Mouse (Mus musculus) heart, embryonic 16.5 days (tissue): Measurements from ENCODE around the gene Aebp1. TPM values are rescaled to one million over a fixed set of nuclear protein-coding genes. Genes with fewer than 3 reads are reported as not detected.
"Not testable (repeated sequence)": the region's sequence is repeated elsewhere in the genome, so short reads cannot be mapped to it uniquely, and the experiment has no call there.

Experiments used
- ATAC-seq: fragments of 200-750 bp; cut with Nextera tagmentation; replicated peaks from 2 replicates; pipeline ENCODE4 v1.8.0; 2017; ENCODE audit warnings: moderate number of reproducible peaks; ENCODE audit not compliant: insufficient read depth, low FRiP score; ENCODE audit errors: extremely low read depth
- H3K27ac ChIP-seq: fragments of 300-500 bp; sonication (generic); 2 replicates; pipeline ENCODE4 v1.5.1; 2014; ENCODE audit warnings: mild to moderate bottlenecking, low read length, control low read depth, moderate library complexity
- H3K27me3 ChIP-seq: fragments of 300-500 bp; sonication (generic); 2 replicates; pipeline ENCODE4 v1.6.1; 2014; ENCODE audit warnings: low read length, mixed read lengths; ENCODE audit not compliant: control insufficient read depth, insufficient read depth
- H3K36me3 ChIP-seq: fragments of 300-500 bp; sonication (generic); 2 replicates; pipeline ENCODE4 v1.6.1; 2014; ENCODE audit not compliant: control insufficient read depth, insufficient read depth
- H3K4me1 ChIP-seq: fragments of 300-500 bp; sonication (generic); 2 replicates; pipeline ENCODE4 v1.6.1; 2014; ENCODE audit warnings: low read length, mixed read lengths; ENCODE audit not compliant: control insufficient read depth, insufficient read depth
- H3K4me2 ChIP-seq: fragments of 300-500 bp; sonication (generic); 2 replicates; pipeline ENCODE4 v1.6.1; 2014; ENCODE audit warnings: low read depth, mild to moderate bottlenecking, control low read depth, low read length
- H3K4me3 ChIP-seq: fragments of 300-500 bp; sonication (generic); 2 replicates; pipeline ENCODE4 v1.5.1; 2014; ENCODE audit warnings: mild to moderate bottlenecking, control low read depth, low read length
- H3K9ac ChIP-seq: fragments of 300-500 bp; sonication (generic); 2 replicates; pipeline ENCODE4 v1.6.1; 2014; ENCODE audit warnings: low read length, control low read depth
- H3K9me3 ChIP-seq: fragments of 300-500 bp; sonication (generic); replicated peaks from 2 replicates; pipeline ENCODE4 v1.6.1; 2016; ENCODE audit warnings: low read length; ENCODE audit not compliant: control insufficient read depth
- WGBS: fragments of 180-500 bp; shearing (Covaris S2); extraction: QIAGEN DNeasy Blood & Tissue Kit; methylation state at CpG from one replicate; pipeline ENCODE4 v1.1.7; 2014; 5-methylcytosine and 5-hydroxymethylcytosine counted together
- polyA plus RNA-seq: library from polyadenylated mRNA; unstranded; fragments of >200 nt; fragmentation: Nextera tagmentation; extraction: Ambion mirVana; gene quantifications from 2 replicates; pipeline ENCODE4 v1.2.1, GENCODE M21; 2015

Aebp1 gene
- polyA plus RNA-seq, 1 experiment from 2014 or later: 35.7 TPM

GRCm38 (mm10) chr11:5877921-5878526 is 16.3 kb downstream of the Aebp1 start, which contains the start of gene Pold2:
Gene Pold2, minus strand, starts transcription at chr11:5878292.
- WGBS: under 1% methylated on average over 52 of the region's 52 CpGs
- H3K36me3 ChIP-seq: peaks cover 24% of the 10 kb centered on the region

GRCm38 (mm10) chr11:5878661-5879060 is 16.9 kb downstream of the Aebp1 start:
- Histone ChIP-seq H3K36me3 (peaks cover 18% of the 10 kb centered on the region), H3K4me1 (peaks cover 22% of the 10 kb centered on the region), H3K9me3 (no peaks in the 10 kb centered on the region; the same call in 1 of the 2 replicates), H3K4me3 (peak overlapping the region; percentile 85), H3K4me2 (peak overlapping the region; percentile 79), H3K27ac (peak overlapping the region; percentile 89), H3K9ac (peak overlapping the region; percentile 77), H3K27me3 (no peaks in the 10 kb centered on the region)
- 41% methylated on average over 8 of the region's 8 CpGs for WGBS
- no peak for ATAC-seq

More at GRCm38 (mm10) chr11:5877921-5878526, 16.3 kb downstream of the Aebp1 start, which contains the start of gene Pold2:
- H3K4me1 ChIP-seq: peaks cover 22% of the 10 kb centered on the region
- H3K4me2 ChIP-seq: peak within 1 kb of the TSS; percentile 79
- peak within 1 kb of the TSS; percentile 85 for H3K4me3 ChIP-seq
- no peaks in the 10 kb centered on the region for H3K27me3 ChIP-seq
- ATAC-seq: peak; percentile 99
- H3K9me3 ChIP-seq: no peaks in the 10 kb centered on the region; the same call in 1 of the 2 replicates
- peak within 1 kb of the TSS; percentile 82 for H3K9ac ChIP-seq
- H3K27ac ChIP-seq: peak within 1 kb of the TSS; percentile 89

GRCm38 (mm10) chr11:5879905-5880304 is 18.2 kb downstream of the Aebp1 start:
- ATAC-seq: no peak
- Histone ChIP-seq H3K4me2 (no peak overlapping the region), H3K27ac (no peak overlapping the region), H3K4me1 (peaks cover 22% of the 10 kb centered on the region), H3K9ac (no peak overlapping the region), H3K4me3 (no peak overlapping the region), H3K9me3 (no peaks in the 10 kb centered on the region; the same call in 1 of the 2 replicates), H3K27me3 (no peaks in the 10 kb centered on the region), H3K36me3 (peaks cover 6% of the 10 kb centered on the region; the same call in 1 of the 2 replicates)
- 59% methylated on average over 5 of the region's 5 CpGs for WGBS

- no peak for ATAC-seq
- no peak overlapping the region for H3K4me3 ChIP-seq
- H3K27me3 ChIP-seq: no peaks in the 10 kb centered on the region
- no peak overlapping the region for H3K9ac ChIP-seq
- no peaks in the 10 kb centered on the region; the same call in 1 of the 2 replicates for H3K9me3 ChIP-seq
- no peak overlapping the region for H3K27ac ChIP-seq
- H3K36me3 ChIP-seq: no peaks in the 10 kb centered on the region
- H3K4me1 ChIP-seq: peaks cover 19% of the 10 kb centered on the region
- 52% methylated on average over 8 of the region's 8 CpGs for whole genome bisulfite sequencing
- H3K4me2 ChIP-seq: no peak overlapping the region
These were observed 20.8 kb downstream of the Aebp1 start for GRCm38 (mm10) chr11:5882518-5882917.

- peaks cover 44% of the 10 kb centered on the region for H3K4me1 ChIP-seq
- no peak overlapping the region for H3K4me3 ChIP-seq
- WGBS: 15% methylated on average over 9 of the region's 9 CpGs
- no peaks in the 10 kb centered on the region for H3K9me3 ChIP-seq
- H3K27me3 ChIP-seq: no peaks in the 10 kb centered on the region
- H3K4me2 ChIP-seq: no peak overlapping the region
- no peak for ATAC-seq
- H3K36me3 ChIP-seq: no peaks in the 10 kb centered on the region
- no peak overlapping the region for H3K27ac ChIP-seq
- H3K9ac ChIP-seq: no peak overlapping the region
These were observed 24.4 kb downstream of the Aebp1 start for GRCm38 (mm10) chr11:5886187-5886586.

GRCm38 (mm10) chr11:5887250-5887649 is 25.5 kb downstream of the Aebp1 start:
- Histone ChIP-seq H3K27ac (peak overlapping the region; percentile 49; the same call in 1 of the 2 replicates), H3K4me1 (peaks cover 53% of the 10 kb centered on the region)
- 46% methylated on average over 5 of the region's 5 CpGs for WGBS

GRCm38 (mm10) chr11:5888563-5888962 is 26.8 kb downstream of the Aebp1 start:
- H3K4me1 ChIP-seq: peaks cover 60% of the 10 kb centered on the region
- 41% methylated on average over 5 of the region's 5 CpGs for WGBS

More at GRCm38 (mm10) chr11:5887250-5887649, 25.5 kb downstream of the Aebp1 start:
- no peak overlapping the region for H3K4me2 ChIP-seq
- no peak overlapping the region; the same call in 1 of the 2 replicates for H3K9ac ChIP-seq
- no peaks in the 10 kb centered on the region for H3K36me3 ChIP-seq
- H3K4me3 ChIP-seq: no peak overlapping the region
- no peak for ATAC-seq
- H3K27me3 ChIP-seq: no peaks in the 10 kb centered on the region
- H3K9me3 ChIP-seq: no peaks in the 10 kb centered on the region

GRCm38 (mm10) chr11:5892151-5892591 is 30.4 kb downstream of the Aebp1 start:
- peaks cover 57% of the 10 kb centered on the region for H3K4me1 ChIP-seq
- ATAC-seq: peak; percentile 32
- peak overlapping the region; percentile 92 for H3K27ac ChIP-seq

More at GRCm38 (mm10) chr11:5888563-5888962, 26.8 kb downstream of the Aebp1 start:
- ATAC-seq, H3K4me2 ChIP-seq, H3K4me3 ChIP-seq, H3K36me3 ChIP-seq, H3K27me3 ChIP-seq, H3K9me3 ChIP-seq: not testable (repeated sequence)
- Histone ChIP-seq H3K9ac (0 out of 2 replicates have a peak overlapping the region, but pooled peaks have one; percentile 13), H3K27ac (peak overlapping the region; percentile 81)

GRCm38 (mm10) chr11:5892810-5893368 is 31.1 kb downstream of the Aebp1 start:
- no peak overlapping the region for H3K9ac ChIP-seq
- no peaks in the 10 kb centered on the region for H3K36me3 ChIP-seq
- no peak overlapping the region for H3K4me3 ChIP-seq
- ATAC-seq: no peak
- no peaks in the 10 kb centered on the region for H3K27me3 ChIP-seq
- 16% methylated on average over 4 of the region's 4 CpGs for WGBS
- H3K9me3 ChIP-seq: no peaks in the 10 kb centered on the region
- H3K27ac ChIP-seq: peak overlapping the region; percentile 92
- H3K4me1 ChIP-seq: peaks cover 58% of the 10 kb centered on the region
- no peak overlapping the region for H3K4me2 ChIP-seq

More at GRCm38 (mm10) chr11:5892151-5892591, 30.4 kb downstream of the Aebp1 start:
- Histone ChIP-seq H3K9ac (peak overlapping the region; percentile 35; the same call in 1 of the 2 replicates), H3K4me3 (no peak overlapping the region), H3K27me3 (no peaks in the 10 kb centered on the region), H3K9me3 (no peaks in the 10 kb centered on the region), H3K4me2 (no peak overlapping the region), H3K36me3 (no peaks in the 10 kb centered on the region)
- WGBS: 16% methylated on average over 8 of the region's 8 CpGs
